ENCODE assay signal across 8 mouse cellular contexts in genomic region chr6:122763844-122764445, GRCm38 (mm10). TPM values are rescaled to one million over a fixed set of nuclear protein-coding genes. Genes with fewer than 3 reads are reported as not detected.
DNase-seq lines count a peak whose midpoint lies in the region; ATAC-seq and TF ChIP-seq lines count a peak whose summit lies in the region.

No protein-coding gene starts in this region.

- DNase-seq in heart, postnatal 0 days (ENCODE audit: low spot score): no peak
- no peak for DNase-seq in heart, postnatal 25 days (ENCODE audit: low spot score)
- peak; percentile 65 for DNase-seq in induced T-regulatory cell, adult 2 months (ENCODE audit: low read depth)
- DNase-seq in left cerebral cortex, adult 8-10 months (ENCODE audit: low spot score in 2 of 2): no peak
- no peak for DNase-seq in cerebellum, adult 9-10 months
- DNase-seq in adrenal gland, postnatal 14 days: no peak

- H3K27me3 ChIP-seq in heart, postnatal 0 days (ENCODE audit: control insufficient read depth, insufficient read depth, low read length): peaks cover 16% of the 10 kb centered on the region; the same call in 1 of the 2 replicates
- no peaks in the 10 kb centered on the region for H3K27me3 ChIP-seq in midbrain, embryonic 15.5 days (replicated peaks)

- no peak for TF ChIP-seq CTCF in heart, postnatal 0 days (IDR thresholded peaks at IDR 0.05; ENCODE audit: low read depth)

- peak overlapping the region; percentile 68 for H3K4me2 ChIP-seq in heart, postnatal 0 days (ENCODE audit: low read depth, low read length)
- H3K4me2 ChIP-seq in midbrain, embryonic 15.5 days: peak overlapping the region; percentile 80

- H3K27ac ChIP-seq in heart, postnatal 0 days (ENCODE audit: low read depth): no peak overlapping the region
- no peak overlapping the region for H3K27ac ChIP-seq in brown adipose tissue, adult 24 weeks (replicated peaks; ENCODE audit: low read depth, low read length)
- H3K27ac ChIP-seq in midbrain, embryonic 15.5 days: peak overlapping the region; percentile 96

- no peaks in the 10 kb centered on the region for H3K9me3 ChIP-seq in heart, postnatal 0 days (replicated peaks; ENCODE audit: control insufficient read depth, low read length)
- H3K9me3 ChIP-seq in midbrain, embryonic 15.5 days: no peaks in the 10 kb centered on the region

- intact Hi-C loops in heart, postnatal 25 days (cut with DNase I): no loop called here

- H3K9ac ChIP-seq in heart, postnatal 0 days (replicated peaks; ENCODE audit: low read depth, low read length): no peak overlapping the region
- H3K9ac ChIP-seq in midbrain, embryonic 15.5 days: peak overlapping the region; percentile 74

- TF ChIP-seq EP300 in heart, postnatal 0 days (IDR thresholded peaks at IDR 0.05; ENCODE audit: low read depth): no peak

- ATAC-seq in heart, postnatal 0 days (ENCODE audit: insufficient read depth, low read depth): no peak
- peak; percentile 29; the same call in 1 of the 2 replicates for ATAC-seq in midbrain, embryonic 15.5 days (replicated peaks)

- peaks cover 11% of the 10 kb centered on the region for H3K4me1 ChIP-seq in heart, postnatal 0 days (ENCODE audit: control insufficient read depth, insufficient read depth)
- H3K4me1 ChIP-seq in brown adipose tissue, adult 24 weeks (ENCODE audit: control insufficient read depth, insufficient read depth, insufficient read length, low read length): peaks cover 8% of the 10 kb centered on the region; the same call in 1 of the 2 replicates
- peaks cover 31% of the 10 kb centered on the region for H3K4me1 ChIP-seq in midbrain, embryonic 15.5 days

- no peaks in the 10 kb centered on the region for H3K36me3 ChIP-seq in heart, postnatal 0 days (replicated peaks; ENCODE audit: control insufficient read depth, insufficient read depth, low read length)
- no peaks in the 10 kb centered on the region for H3K36me3 ChIP-seq in midbrain, embryonic 15.5 days (replicated peaks)

- H3K4me3 ChIP-seq in heart, postnatal 0 days (ENCODE audit: low read depth, low read length): peak overlapping the region; percentile 48
- peak overlapping the region; percentile 62 for H3K4me3 ChIP-seq in brown adipose tissue, adult 24 weeks (ENCODE audit: insufficient read depth, low read depth, low read length)
- H3K4me3 ChIP-seq in midbrain, embryonic 15.5 days: peak overlapping the region; percentile 56

- WGBS in heart, postnatal 0 days: 38% methylated on average over 17 of the region's 17 CpGs
- 30% methylated on average over 17 of the region's 17 CpGs for WGBS in midbrain, embryonic 15.5 days

RNA-seq across cellular contexts. Expression of gene Slc2a3, which starts 37.5 kb away (rescaled TPM):
- 21.4 and 21.6 TPM in 2 replicates for total RNA-seq in heart, postnatal 0 days (2014; rRNA removed; ENCODE audit: low replicate concordance)
- 1.7 and 1.8 TPM in 2 replicates for polyA plus RNA-seq in heart, postnatal 0 days (2015; fragmentation: Nextera tagmentation; extraction: Ambion mirVana)
- total RNA-seq in heart, postnatal 25 days (2021): 1 to 10 TPM; 1.8 to 2.2 TPM
- 0.83 and 2.9 TPM in 2 replicates for polyA plus RNA-seq in brown adipose tissue, adult 24 weeks (2012; ENCODE audit: insufficient read depth, insufficient read length, missing spikeins)
- polyA plus RNA-seq in midbrain, embryonic 15.5 days (2015; fragmentation: Nextera tagmentation; extraction: Ambion mirVana): 34.6 and 36.8 TPM in 2 replicates
- total RNA-seq in left cerebral cortex, adult 8-10 months (2022): 100 to 1,000 TPM in 3 of 4 experiments, 10 to 100 TPM in 1; 95.5 to 112 (median 107) TPM
- total RNA-seq in adrenal gland, postnatal 14 days (2021): 8.5 and 14.9 TPM in 2 replicates

RNA-seq across cellular contexts. Expression of gene Foxj2, which starts 55.8 kb away (rescaled TPM):
- 17.8 TPM in 2 replicates for total RNA-seq in heart, postnatal 0 days (2014; rRNA removed; ENCODE audit: low replicate concordance)
- 4.4 and 4.5 TPM in 2 replicates for polyA plus RNA-seq in heart, postnatal 0 days (2015; fragmentation: Nextera tagmentation; extraction: Ambion mirVana)
- 10 to 100 TPM; 31.8 to 37.0 TPM for total RNA-seq in heart, postnatal 25 days (2021)
- 7.6 and 10.5 TPM in 2 replicates for polyA plus RNA-seq in brown adipose tissue, adult 24 weeks (2012; ENCODE audit: insufficient read depth, insufficient read length, missing spikeins)
- 8.3 and 9.1 TPM in 2 replicates for polyA plus RNA-seq in midbrain, embryonic 15.5 days (2015; fragmentation: Nextera tagmentation; extraction: Ambion mirVana)
- total RNA-seq in left cerebral cortex, adult 8-10 months (2022): 10 to 100 TPM; 27.5 to 28.4 (median 28.0) TPM
- 21.0 and 21.3 TPM in 2 replicates for total RNA-seq in adrenal gland, postnatal 14 days (2021)

RNA-seq across cellular contexts. Expression of gene Nanog, which starts 56.7 kb away (rescaled TPM):
- 0.73 and 1.3 TPM in 2 replicates for total RNA-seq in heart, postnatal 0 days (2014; rRNA removed; ENCODE audit: low replicate concordance)
- 0.47 and 0.61 TPM in 2 replicates for polyA plus RNA-seq in heart, postnatal 0 days (2015; fragmentation: Nextera tagmentation; extraction: Ambion mirVana)
- not detected for total RNA-seq in heart, postnatal 25 days (2021)
- polyA plus RNA-seq in brown adipose tissue, adult 24 weeks (2012; ENCODE audit: insufficient read depth, insufficient read length, missing spikeins): not detected in 2 replicates
- polyA plus RNA-seq in midbrain, embryonic 15.5 days (2015; fragmentation: Nextera tagmentation; extraction: Ambion mirVana): 0.13 and 0.28 TPM in 2 replicates
- not detected for total RNA-seq in left cerebral cortex, adult 8-10 months (2022)
- not detected in 2 replicates for total RNA-seq in adrenal gland, postnatal 14 days (2021)
